Mouse (Mus musculus) heart, adult 2 months (tissue): ENCODE results near the gene Arl4a.

ENCODE experiments used
- CTCF ChIP-seq: fragments of 200-600 bp; IDR thresholded peaks from 2 replicates; pipeline ENCODE4 v1.8.1; 2022; ENCODE audit warnings: antibody characterized with exemption, mild to moderate bottlenecking, moderate library complexity
- EP300 ChIP-seq: fragments of 200-500 bp; IDR thresholded peaks from 2 replicates; pipeline ENCODE4 v1.6.1; 2011; ENCODE audit warnings: low read depth, low read length, control low read depth; ENCODE audit not compliant: insufficient read depth
- POLR2A ChIP-seq: fragments of 200-500 bp; IDR thresholded peaks from 2 replicates; pipeline ENCODE4 v1.6.1; 2011; ENCODE audit warnings: mild to moderate bottlenecking, low read depth, low read length, control low read depth; ENCODE audit not compliant: insufficient read depth

- no peak for TF ChIP-seq CTCF
- no peak for TF ChIP-seq POLR2A
- no peak for TF ChIP-seq EP300
Measured at GRCm38 (mm10) chr12:39977996-39978590, 59.7 kb downstream of the Arl4a start.
